Mouse (Mus musculus): Measurements from ENCODE around the gene Diexf.

- TF ChIP-seq CTCF (IDR thresholded peaks at IDR 0.05; ENCODE audit: low read depth) (no peak), EP300 (IDR thresholded peaks at IDR 0.05; ENCODE audit: low read depth) (no peak)
These were observed 29.5 kb upstream of the Diexf start for GRCm38 (mm10) chr1:193159613-193160012.

All from liver, postnatal 0 days (tissue).